Mouse (Mus musculus): ENCODE data around the gene Cat.

Cat gene

DNA sequence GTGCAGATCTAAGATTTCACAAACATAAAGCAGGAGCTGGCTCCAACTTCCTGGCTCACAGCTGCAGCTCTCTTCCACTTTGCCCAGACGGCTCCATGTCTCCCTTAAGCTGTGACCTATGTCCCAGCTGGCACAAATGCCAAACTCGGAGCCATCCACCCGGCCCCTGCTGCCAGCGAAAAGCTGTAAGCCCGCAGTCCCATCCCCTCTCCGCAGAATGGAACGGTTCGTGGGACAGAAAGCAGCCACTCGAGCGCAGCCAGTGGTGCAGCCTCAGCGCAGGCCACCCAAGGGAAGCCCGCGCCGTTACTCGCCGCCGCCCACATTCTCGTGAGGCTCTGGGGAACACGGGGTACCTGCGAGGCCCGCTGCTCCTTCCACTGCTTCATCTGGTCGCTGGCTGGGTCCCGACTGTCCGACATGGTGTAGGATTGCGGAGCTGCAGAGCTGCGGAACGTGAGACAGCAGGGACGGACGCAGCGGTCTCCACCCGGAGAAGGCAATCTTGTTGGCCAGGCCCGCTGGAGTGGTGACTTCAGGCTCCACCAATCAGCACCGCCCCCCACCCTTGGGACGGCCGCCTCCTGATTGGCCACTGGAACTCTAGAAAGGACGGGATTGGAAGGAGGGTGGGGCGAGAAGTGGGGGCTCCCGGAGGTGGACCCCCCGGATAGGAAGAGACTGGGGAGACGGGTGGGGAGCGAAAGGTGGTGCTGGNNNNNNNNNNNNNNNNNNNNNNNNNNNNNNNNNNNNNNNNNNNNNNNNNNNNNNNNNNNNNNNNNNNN lies at the start of gene Cat:
Gene Cat (minus strand): TSS at position 544 of the 785 bp plus-strand sequence.
- peak; percentile 97 for DNase-seq (ENCODE audit: low read depth, low spot score)

DNA sequence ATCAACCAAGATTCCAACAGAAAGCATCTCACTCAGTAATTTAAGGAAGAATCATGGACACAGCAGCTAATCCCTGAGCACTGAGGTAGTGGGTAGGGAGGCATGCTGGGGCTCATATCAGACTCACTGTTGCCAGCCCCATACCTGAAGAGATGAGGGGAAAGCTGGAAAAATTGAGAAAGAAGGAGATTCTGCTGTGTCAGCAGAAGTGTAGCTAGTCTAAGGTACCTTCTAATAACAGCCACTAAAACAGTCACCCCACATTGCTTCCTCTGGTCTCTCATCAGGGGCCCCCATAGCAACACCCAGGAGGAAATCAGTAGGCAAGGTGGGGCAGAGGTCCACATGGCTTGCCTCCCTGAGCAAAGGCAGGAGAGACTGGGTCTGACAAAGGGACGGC lies 40.6 kb upstream of the Cat start:
- DNase-seq (ENCODE audit: low read depth, low spot score), result no peak

DNA sequence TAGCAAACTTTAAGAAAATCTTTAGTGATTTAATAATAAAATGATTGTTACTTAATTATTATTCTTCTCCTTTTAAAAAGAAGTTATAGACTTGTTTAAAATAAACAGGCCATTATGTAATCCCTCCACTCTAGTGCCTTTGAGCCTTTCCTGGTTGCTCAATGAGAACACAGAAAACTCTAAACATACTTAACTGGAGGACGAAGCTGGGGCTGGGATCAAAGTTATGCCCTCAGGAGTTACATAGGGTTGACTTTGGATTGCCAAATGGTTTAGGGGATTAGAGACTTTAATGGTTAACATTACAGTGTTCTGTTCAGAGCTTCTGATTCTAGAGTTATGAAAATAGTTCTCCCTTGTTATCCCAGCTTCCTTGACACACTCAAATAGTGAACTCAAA lies 31.5 kb upstream of the Cat start:
- DNase-seq (ENCODE audit: low read depth, low spot score), result no peak

DNA sequence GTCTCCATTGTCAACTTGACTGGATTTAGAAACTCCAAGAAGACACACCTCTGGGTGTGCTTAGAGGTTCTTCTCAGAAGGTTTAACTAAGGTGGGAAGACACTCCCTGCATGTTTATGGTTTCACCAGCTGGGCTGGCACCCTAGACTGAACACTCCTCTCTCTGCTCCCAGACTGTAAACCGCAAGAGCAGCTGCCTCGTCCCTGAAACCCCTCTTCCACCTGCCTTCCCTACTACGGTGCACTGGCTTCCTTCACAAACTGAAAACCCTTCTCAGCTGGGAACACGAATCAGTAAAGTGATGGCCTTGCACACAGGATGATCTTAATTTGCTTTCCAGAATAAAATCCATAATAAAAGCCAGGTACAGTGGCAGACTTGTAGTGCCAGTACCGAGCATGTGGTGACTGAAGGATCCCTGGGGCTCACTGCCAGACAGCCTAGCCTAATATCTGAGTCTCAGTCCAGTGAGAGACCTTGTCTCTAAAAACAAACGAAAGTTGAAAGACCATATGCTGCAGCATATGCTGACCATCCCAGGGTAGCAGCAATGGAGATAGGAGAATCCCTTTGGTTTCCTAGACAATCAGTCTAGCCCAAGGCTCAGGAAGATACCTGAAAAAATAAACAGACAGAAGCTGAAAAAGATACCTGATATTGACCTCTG lies 30.7 kb upstream of the Cat start:
- DNase-seq (ENCODE audit: low read depth, low spot score), result no peak

DNA sequence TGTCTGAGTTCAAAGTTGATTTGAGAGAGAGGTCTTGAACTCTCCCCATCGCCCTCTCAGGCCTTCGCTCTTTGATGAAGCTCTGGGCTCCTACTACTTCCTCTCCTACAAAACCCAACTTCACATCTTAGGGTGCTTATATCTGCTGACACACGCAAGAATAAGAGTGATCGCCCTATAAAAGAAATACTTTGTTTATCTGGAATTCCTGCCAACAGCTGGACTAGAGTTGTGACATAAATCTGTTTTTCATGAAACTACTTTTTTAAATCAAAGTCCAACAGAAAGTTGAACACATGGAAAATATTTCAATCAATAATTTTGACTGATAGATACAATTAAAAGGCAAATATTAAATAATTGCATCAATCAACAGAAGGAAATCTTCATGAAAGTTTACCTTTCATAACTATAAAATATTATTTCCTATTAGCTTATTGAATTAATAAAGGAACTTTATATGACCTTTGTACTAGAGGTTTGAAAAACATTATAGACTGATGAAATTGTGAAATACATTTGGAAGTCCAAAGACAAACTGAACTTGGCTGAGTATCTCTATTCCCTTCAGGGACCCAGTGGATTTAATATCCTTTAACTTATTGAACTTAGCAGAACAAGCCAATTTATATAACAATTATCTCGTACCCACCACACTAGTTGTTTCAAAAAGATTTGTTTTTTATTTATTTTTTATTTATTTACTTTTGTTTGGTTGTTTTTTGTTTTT lies 27.3 kb upstream of the Cat start:
- no peak for DNase-seq (ENCODE audit: low read depth, low spot score)

DNA sequence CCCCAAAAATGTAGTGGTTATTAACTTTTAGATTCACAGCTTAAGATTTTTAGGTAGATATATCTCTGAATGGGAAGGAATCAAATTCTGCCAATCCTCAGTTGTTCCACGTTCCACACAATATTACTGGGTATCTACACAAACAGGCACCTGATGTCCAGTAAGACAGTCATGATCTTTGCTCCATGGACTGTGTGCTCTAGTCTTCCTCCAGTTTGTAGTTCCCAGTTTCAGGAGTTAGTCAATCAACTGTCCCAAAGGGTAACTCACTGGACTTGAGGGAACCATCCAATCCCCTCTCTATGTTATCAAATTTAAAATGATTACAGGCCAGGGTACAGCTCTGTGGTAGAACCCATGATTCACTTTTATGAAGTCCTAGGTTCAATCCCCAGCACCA lies 26.7 kb upstream of the Cat start:
- no peak for DNase-seq (ENCODE audit: low read depth, low spot score)

DNA sequence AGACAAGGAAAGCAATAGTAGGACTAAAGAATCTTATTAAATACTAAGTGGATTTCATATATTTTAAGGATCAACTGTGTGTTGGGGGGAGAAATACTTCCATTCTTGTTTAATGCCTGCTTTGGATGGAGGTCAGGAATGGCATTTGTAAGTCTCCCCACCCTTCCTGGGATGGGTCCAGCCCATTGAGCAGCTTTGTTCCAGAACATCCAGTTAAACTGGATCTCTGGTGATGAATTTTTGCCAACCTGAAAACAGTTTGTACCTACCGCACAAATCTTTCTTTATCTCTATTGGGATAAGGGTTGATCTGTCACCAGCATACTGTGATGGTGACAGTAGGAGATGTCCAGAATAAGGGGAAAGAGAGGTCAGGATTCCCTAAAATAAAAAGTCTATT lies 26.1 kb upstream of the Cat start:
- DNase-seq (ENCODE audit: low read depth, low spot score), result no peak

DNA sequence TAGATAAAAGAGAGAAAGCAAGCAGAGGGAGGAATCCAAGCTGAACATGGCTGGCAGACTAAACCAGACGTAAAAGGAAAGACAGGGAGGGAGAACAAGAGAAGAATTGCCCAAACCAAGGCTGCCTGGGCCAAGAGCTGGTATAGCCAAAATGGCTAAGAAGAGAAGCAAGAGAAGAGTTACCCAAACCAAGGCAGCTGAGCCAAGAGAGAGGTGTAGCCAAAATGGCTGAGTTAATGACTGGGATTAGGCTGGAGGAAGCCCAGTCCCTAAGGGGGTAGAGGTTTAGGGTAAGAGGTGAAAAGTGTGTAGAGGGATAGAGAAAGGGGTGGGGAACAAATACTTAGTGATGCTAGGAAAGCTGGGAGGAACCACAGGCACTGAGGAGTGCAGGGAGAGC lies 22.7 kb upstream of the Cat start:
- no peak for DNase-seq (ENCODE audit: low read depth, low spot score)

DNA sequence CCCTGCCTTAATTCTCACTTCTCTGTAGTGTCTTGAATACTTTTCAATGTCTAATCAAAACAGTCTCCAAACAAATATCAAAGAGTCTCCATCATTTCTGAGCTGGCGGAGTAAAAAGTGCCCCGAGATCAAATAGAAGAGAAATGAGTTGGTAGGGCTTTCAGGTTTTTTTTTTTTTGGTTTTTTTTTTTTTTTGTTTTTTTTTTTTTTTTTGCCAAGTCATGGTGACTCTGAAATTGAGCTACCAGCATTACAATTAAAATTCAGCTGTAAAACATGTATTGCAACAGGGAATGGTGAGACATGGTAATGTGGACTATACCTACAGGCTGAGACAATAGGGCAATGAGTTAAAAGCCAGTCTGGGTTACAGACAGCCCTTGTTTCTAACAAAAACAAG lies 21.0 kb upstream of the Cat start:
- DNase-seq (ENCODE audit: low read depth, low spot score), result no peak

DNA sequence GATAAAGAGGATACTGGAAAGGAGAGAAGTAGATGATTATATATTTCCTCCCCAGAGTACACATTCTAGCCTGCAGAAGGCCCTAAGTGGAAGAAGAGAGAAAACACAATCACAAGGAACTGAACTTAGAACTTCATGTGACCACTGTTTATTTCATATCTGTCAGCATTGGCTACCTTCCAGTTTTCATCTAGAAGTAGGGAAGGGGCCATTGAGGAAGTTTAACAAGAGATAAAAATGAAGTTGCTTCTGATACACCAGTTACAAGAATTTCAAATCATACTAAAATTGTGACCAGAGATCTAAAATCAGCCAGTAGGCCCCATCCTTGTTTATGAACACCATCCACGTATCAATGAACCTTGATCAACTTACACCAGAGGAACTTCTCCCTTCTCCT lies 19.5 kb upstream of the Cat start:
- DNase-seq (ENCODE audit: low read depth, low spot score), result no peak

DNA sequence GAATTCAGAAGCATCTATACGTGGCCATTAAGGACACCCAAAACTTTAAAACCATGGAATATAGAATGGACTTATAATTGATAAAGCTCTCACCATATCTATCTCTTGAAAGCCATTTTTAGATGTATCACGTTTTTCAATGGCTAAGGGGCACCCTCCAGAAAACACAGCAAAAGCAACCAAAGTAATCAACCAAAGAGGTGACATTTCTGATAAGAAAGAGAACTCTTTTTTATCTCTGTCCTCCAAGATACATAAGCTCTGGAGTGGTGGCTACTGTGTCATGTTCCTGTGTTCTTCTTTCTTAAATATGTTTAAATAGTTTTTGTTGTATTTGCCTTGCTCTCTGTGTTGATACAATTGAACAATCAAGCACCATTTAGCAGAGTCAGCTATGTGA lies 15.8 kb upstream of the Cat start:
- no peak for DNase-seq (ENCODE audit: low read depth, low spot score)

DNA sequence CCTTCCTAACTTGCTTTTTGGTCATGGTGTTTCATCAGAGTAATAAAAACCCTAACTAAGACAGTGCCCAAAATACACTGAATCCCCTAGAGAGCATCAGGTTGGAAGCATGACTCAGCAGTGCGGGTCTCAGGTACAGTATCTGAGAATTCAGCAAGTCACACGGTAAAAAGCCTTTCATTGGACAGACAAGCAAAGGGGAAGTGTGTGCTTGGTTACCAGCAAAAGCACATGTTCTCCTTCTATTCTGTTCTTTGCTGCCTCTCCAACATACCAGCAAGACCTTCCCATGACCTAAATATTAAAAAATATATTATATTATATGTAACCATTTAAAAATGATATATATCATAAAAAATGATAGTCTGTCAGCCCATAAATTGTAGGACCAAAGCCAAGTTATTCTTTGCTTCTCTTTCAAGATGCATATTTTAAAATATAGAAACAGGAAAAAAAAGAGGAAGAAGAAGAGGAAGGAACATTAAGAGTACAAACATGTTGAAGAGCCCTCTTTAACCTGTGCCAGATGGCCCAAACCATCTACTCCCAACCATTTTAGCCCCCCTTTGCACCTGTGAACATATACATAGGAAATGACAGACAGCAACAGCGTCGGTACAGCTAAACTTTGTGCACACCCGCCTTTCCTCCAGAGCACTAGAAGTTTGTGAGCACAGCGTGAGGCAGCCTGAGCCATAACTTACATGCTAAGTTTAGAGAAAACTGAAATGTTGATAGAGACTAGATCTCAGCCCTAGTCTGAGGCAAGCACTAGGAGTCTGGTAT lies 10.9 kb upstream of the Cat start:
- DNase-seq (ENCODE audit: low read depth, low spot score), result no peak

DNA sequence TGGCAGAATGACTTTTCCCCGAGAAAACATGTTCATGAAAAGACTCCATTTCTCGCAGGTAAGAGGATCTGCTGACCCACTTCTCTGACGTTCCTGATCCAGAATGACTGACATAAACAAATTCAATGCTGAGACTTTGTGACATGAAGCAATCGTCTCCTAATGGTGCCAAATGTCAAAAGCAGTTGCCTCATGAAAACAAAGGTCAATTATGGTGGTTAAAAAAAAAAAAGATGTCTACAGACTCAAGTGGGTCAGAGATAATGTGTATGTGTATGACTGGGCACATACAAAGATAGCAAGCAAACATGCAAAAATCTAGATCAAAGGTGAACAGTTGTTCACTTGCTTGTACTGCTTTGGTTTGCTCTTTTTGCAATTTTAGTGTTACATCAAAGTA lies 8.9 kb upstream of the Cat start:
- DNase-seq (ENCODE audit: low read depth, low spot score), result no peak

DNA sequence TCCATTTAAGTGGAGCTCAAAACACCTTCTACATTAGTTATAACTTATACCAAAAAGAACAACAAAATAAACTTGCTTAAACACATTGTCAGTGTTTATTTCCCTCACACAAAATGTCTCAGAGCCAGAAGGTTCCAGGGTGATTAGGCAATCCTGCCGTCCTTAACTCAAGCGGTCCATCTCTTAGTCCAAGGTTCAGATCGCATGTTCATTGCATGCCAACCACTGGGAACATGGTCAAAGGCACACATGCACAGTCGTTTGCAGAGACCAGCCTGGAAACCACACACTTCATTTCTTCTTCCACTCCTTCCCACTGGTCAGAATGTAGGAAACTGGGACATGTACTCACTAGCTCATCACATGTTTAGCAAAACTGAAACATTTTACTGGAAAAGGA lies 7.6 kb upstream of the Cat start:
- no peak for DNase-seq (ENCODE audit: low read depth, low spot score)

DNA sequence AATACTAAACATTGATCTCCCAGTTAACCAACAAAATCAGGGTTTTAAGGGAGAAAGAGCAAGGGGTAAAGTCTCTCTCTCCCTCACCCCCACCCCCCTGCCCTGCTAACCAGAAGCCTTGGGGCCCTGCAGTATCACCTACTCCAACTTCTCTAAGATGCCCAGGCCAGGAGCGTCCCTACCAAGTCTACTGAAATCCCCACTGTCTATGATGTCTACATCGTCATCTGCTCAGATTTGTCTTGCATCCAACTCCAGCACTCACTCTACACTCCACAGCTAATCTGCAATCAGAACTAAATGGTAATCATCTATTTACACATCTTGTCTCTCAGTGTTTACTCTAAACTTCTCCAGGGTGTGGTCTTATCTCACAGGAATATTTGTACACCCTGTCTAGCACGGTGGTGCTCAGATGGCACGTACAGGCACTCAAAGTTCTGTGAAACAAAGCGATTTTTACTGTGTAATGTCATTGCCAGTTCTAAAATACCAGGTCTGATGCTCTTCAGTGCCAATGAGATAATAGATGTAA lies 907 bp downstream of the Cat start:
- DNase-seq (ENCODE audit: low read depth, low spot score), result no peak

DNA sequence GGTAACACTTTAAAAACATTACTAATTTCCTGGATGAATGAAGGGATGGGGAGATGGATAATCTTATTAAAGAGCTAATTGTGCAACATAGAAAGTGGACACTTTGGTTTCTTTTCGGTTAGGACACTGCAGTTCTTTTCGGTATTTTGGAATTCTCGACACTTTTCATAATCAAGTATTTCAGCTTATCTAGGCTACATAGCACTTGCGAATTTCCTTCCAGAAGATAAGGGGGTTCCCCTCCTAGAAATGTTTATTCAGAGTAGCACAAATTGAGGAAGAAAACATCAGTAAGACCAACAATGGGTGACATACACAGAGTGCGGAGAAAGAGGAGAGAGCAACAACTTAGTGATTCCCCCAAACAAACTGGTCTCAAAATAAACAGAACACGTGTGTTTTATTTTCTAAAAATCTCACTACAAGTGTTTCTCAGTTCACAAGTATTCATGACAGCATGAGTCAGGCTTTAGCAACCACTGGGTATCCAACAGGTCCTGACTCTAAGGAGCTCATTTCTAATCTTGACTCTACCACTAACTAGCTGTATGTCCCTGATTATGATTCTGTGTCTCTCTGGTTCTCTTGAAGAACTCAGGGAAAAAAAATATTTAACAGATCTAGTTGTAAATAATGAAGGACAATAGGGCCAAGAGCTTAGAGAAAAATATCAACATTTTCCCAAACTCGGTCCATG lies 1.5 kb downstream of the Cat start:
- no peak for DNase-seq (ENCODE audit: low read depth, low spot score)

DNA sequence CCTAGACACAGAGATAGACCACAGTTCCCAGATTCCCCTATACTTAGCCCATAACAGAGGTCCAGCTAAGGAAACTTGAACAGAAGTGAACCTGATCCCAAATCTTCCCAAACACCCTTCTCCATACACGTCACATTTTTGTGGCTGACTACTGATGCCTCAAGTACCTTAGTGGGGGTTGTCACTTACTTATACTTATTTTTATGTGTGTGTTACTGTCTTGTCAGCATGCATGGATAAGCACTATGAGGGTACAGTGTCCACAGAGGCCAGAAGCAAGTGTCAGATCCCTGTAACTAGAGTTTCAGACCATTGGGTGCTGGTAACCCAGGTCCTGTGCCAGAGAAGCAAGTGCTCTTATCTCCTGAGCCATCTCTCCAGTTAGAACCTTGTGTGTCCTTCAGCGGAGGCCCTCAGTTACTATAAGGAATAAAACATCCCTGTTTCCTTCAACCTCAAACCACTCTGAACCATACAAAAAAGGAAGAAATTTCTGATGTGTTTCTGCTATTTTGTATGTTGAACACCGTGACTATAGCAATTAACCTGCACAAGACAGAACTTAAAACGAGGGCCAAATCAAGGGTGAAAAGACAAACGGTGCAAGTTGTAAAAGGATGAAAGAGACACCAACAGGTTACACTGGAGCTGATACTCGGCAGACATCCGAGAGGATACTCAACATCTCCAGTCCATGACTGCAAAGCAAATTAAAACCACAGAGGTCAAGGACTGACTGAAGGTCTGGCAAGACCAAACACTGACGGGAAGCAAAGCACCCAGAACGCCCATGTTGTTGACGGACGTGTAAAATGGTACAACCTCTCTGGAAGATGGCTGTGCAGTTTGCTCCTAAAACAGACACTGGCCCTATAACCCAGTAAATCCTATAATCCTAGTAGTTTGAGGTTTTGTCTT lies 3.4 kb downstream of the Cat start:
- peak; percentile 15 for DNase-seq (ENCODE audit: low read depth, low spot score)

DNA sequence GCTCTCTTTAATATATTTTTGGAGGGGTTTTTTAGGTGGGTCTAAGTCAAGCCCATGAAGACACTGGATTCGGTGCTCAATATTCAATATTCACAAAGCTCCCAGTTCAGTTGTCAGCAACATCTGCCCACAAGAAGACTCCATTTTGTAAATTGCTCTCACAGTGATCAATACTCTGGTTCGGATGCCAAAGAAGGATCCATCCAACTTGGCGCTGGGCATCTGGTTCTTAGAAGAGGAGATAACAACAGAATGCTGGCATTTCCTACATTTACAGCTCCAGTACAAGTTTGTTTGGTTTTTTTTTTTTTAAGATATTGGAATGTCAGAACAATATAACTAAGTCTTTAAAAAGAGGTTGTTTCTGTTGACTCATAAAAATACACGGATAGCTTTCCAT lies 4.1 kb downstream of the Cat start:
- DNase-seq (ENCODE audit: low read depth, low spot score), result no peak

DNA sequence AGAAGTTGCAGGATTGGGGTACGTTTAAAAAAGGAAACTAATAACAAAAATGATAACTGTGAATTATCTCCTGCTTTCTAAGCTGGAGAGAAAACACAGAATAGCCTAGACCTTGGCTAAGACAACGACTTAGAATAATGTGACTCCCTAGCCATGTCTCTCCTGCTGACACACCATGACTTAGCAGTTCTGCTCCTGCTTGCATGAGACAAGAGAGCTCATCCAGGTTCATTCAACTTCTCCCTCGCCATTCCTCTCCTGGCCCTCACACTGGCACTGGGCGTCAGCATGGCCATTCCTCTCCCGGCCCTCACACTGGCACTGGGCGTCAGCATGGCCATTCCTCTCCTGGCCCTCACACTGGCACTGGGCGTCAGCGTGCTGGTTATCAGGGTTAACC lies 4.7 kb downstream of the Cat start:
- peak; percentile 34 for DNase-seq (ENCODE audit: low read depth, low spot score)

DNA sequence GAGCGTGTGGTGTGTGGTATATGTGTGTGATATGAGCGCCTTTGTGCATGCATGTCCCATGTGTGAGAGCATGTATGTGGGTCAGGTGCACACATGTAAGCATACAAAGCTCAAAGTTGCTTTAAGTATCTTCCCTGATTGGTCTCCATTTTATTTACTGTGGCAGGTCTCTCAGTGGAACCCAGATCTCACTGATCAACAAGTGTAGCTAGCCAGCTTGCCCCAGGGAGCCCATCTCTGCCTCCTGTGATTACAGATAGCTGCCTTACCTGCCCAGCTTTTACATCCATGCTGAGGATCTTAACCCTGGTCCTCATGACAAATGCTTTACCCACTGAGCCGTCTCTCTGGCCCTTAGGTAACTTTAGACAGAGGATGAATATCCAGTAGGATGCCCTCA lies 6.6 kb downstream of the Cat start:
- no peak for DNase-seq (ENCODE audit: low read depth, low spot score)
